Mouse (Mus musculus): ENCODE results near the gene Ggta1.

GRCm38 (mm10) chr2:35400739-35401138 lies 62.3 kb downstream of the Ggta1 start:
- no peak for TF ChIP-seq ZNF384 (IDR thresholded peaks at IDR 0.05; ENCODE audit: low read depth, low read length)
- no peak for TF ChIP-seq ZC3H11A (IDR thresholded peaks at IDR 0.05; ENCODE audit: borderline replicate concordance, low read depth, low read length)
- no peak for TF ChIP-seq HCFC1 (IDR thresholded peaks at IDR 0.05; ENCODE audit: borderline replicate concordance, insufficient read depth, low read length)
- TF ChIP-seq MAFK (IDR thresholded peaks at IDR 0.05; ENCODE audit: insufficient read depth, low read depth, low read length), result no peak
- peak; percentile 93 for TF ChIP-seq CHD2 (IDR thresholded peaks at IDR 0.05; ENCODE audit: low read depth, low read length)

Data from ES-E14 (cell line).